Mouse (Mus musculus): ENCODE measurements around the gene Zc3h15. TPM values are rescaled to one million over a fixed set of nuclear protein-coding genes. Genes with fewer than 3 reads are reported as not detected.

Zc3h15 gene
- polyA plus RNA-seq (2012; rRNA removed): 2.0 and 2.4 TPM in 2 replicates

GRCm38 (mm10) chr2:83644276-83645252 lies at the start of gene Zc3h15:
Gene Zc3h15 (plus strand): TSS chr2:83644435.

Other genes starting within 250 kb of the Zc3h15 start
- gene Itgav, start 80.0 kb downstream of the Zc3h15 start, polyA plus RNA-seq (2012; rRNA removed): 33.2 and 36.1 TPM in 2 replicates
- 0.27 and 0.35 TPM in 2 replicates for gene Fam171b, start 168.2 kb downstream of the Zc3h15 start, polyA plus RNA-seq (2012; rRNA removed)

Data from stomach, adult 2 months (tissue).